Mouse (Mus musculus) E14TG2a.4 (cell line): Measurements from ENCODE around the gene 4921517D22Rik.

Experiments
- CTCF ChIP-seq: conservative IDR thresholded peaks from 2 replicates; pipeline ENCODE4 v1.5.1; 2014; ENCODE audit warnings: low read length
- NANOG ChIP-seq: IDR thresholded peaks from 2 replicates; pipeline ENCODE4 v1.6.1; 2014; ENCODE audit warnings: borderline replicate concordance, low read length, mixed read lengths

GRCm38 (mm10) chr13:59655718-59656315, 38.1 kb downstream of the 4921517D22Rik start:
- no peak for TF ChIP-seq CTCF
- no peak for TF ChIP-seq NANOG
